Mouse (Mus musculus): ENCODE measurements around the gene Pdzd2.

- no peak for TF ChIP-seq CTCF (IDR thresholded peaks at IDR 0.05; ENCODE audit: extremely low read depth, insufficient read depth, insufficient read length, insufficient replicate concordance)
- no peak for TF ChIP-seq POLR2A (IDR thresholded peaks at IDR 0.05; ENCODE audit: low read depth, low read length)
These were observed 345.0 kb downstream of the Pdzd2 start for GRCm38 (mm10) chr15:12394758-12395157.

Measured in spleen, adult 2 months (tissue).